Mouse (Mus musculus): ENCODE data around the gene Cryba2. TPM values are rescaled to one million over a fixed set of nuclear protein-coding genes. Genes with fewer than 3 reads are reported as not detected.

Gene Cryba2
- 1.7 and 3.3 TPM in 2 replicates for polyA plus RNA-seq (2012; rRNA removed)

- Histone ChIP-seq H3K4me1 (ENCODE audit: control insufficient read depth, insufficient read depth, low read length) (no peaks in the 10 kb centered on the region), H3K4me3 (replicated peaks; ENCODE audit: insufficient read depth, low read depth, low read length) (peak within 1 kb of the TSS; percentile 35), H3K27ac (ENCODE audit: insufficient read depth, low read length) (no peak within 1 kb of the TSS), H3K27me3 (ENCODE audit: control insufficient read depth, insufficient read depth, low read length) (no peaks in the 10 kb centered on the region)
- DNase-seq = peak; percentile 57 to 67
- TF ChIP-seq CTCF (IDR thresholded peaks at IDR 0.05; ENCODE audit: borderline replicate concordance, insufficient read depth, low read depth, low read length) (peak; percentile 79), POLR2A (IDR thresholded peaks at IDR 0.05; ENCODE audit: borderline replicate concordance, insufficient read depth, low read length) (no peak)
- WGBS = 2% methylated on average over 25 of the region's 25 CpGs
These were observed at the start of gene Cryba2 for GRCm38 (mm10) chr1:74893134-74893855. TSS of gene Cryba2 (minus strand) at chr1:74893143.

- H3K4me1 ChIP-seq (ENCODE audit: control insufficient read depth, insufficient read depth, low read length) = no peaks in the 10 kb centered on the region
- no peak for DNase-seq
- H3K27ac ChIP-seq (ENCODE audit: insufficient read depth, low read length) = no peak overlapping the region
- H3K27me3 ChIP-seq (ENCODE audit: control insufficient read depth, insufficient read depth, low read length) = no peaks in the 10 kb centered on the region
- H3K4me3 ChIP-seq (replicated peaks; ENCODE audit: insufficient read depth, low read depth, low read length) = no peak overlapping the region
- TF ChIP-seq POLR2A (IDR thresholded peaks at IDR 0.05; ENCODE audit: borderline replicate concordance, insufficient read depth, low read length) = no peak
- no peak for TF ChIP-seq CTCF (IDR thresholded peaks at IDR 0.05; ENCODE audit: borderline replicate concordance, insufficient read depth, low read depth, low read length)
- 65% methylated on average over 12 of the region's 12 CpGs for WGBS
These were observed 48.9 kb upstream of the Cryba2 start for GRCm38 (mm10) chr1:74941651-74942360.

- TF ChIP-seq CTCF (IDR thresholded peaks at IDR 0.05; ENCODE audit: borderline replicate concordance, insufficient read depth, low read depth, low read length) = no peak
- TF ChIP-seq POLR2A (IDR thresholded peaks at IDR 0.05; ENCODE audit: borderline replicate concordance, insufficient read depth, low read length) = no peak
- WGBS = 7% methylated on average over 3 of the region's 3 CpGs
- Histone ChIP-seq H3K27me3 (ENCODE audit: control insufficient read depth, insufficient read depth, low read length) (no peaks in the 10 kb centered on the region), H3K4me1 (ENCODE audit: control insufficient read depth, insufficient read depth, low read length) (no peaks in the 10 kb centered on the region), H3K4me3 (replicated peaks; ENCODE audit: insufficient read depth, low read depth, low read length) (no peak overlapping the region), H3K27ac (ENCODE audit: insufficient read depth, low read length) (no peak overlapping the region)
- no peak for DNase-seq
These were observed 46.8 kb upstream of the Cryba2 start for GRCm38 (mm10) chr1:74939762-74940161.

GRCm38 (mm10) chr1:74936221-74936830, 43.4 kb upstream of the Cryba2 start:
- H3K4me1 ChIP-seq (ENCODE audit: control insufficient read depth, insufficient read depth, low read length) = no peaks in the 10 kb centered on the region
- no peak overlapping the region for H3K27ac ChIP-seq (ENCODE audit: insufficient read depth, low read length)
- H3K4me3 ChIP-seq (replicated peaks; ENCODE audit: insufficient read depth, low read depth, low read length) = no peak overlapping the region
- H3K27me3 ChIP-seq (ENCODE audit: control insufficient read depth, insufficient read depth, low read length) = no peaks in the 10 kb centered on the region
- WGBS = 50% methylated on average over 12 of the region's 12 CpGs
- TF ChIP-seq CTCF (IDR thresholded peaks at IDR 0.05; ENCODE audit: borderline replicate concordance, insufficient read depth, low read depth, low read length) (no peak), POLR2A (IDR thresholded peaks at IDR 0.05; ENCODE audit: borderline replicate concordance, insufficient read depth, low read length) (no peak)
- no peak for DNase-seq

- WGBS = under 1% methylated on average over 18 of the region's 18 CpGs
- H3K27me3 ChIP-seq (ENCODE audit: control insufficient read depth, insufficient read depth, low read length) = no peaks in the 10 kb centered on the region
These were observed 42.5 kb upstream of the Cryba2 start, which contains the start of gene Cfap65 for GRCm38 (mm10) chr1:74935402-74935801. TSS of gene Cfap65 (minus strand) at chr1:74935599.

GRCm38 (mm10) chr1:74927621-74928296, 34.8 kb upstream of the Cryba2 start:
- Histone ChIP-seq H3K27ac (ENCODE audit: insufficient read depth, low read length) (no peak overlapping the region), H3K27me3 (ENCODE audit: control insufficient read depth, insufficient read depth, low read length) (no peaks in the 10 kb centered on the region), H3K4me1 (ENCODE audit: control insufficient read depth, insufficient read depth, low read length) (no peaks in the 10 kb centered on the region), H3K4me3 (replicated peaks; ENCODE audit: insufficient read depth, low read depth, low read length) (no peak overlapping the region)
- TF ChIP-seq CTCF (IDR thresholded peaks at IDR 0.05; ENCODE audit: borderline replicate concordance, insufficient read depth, low read depth, low read length) (no peak), POLR2A (IDR thresholded peaks at IDR 0.05; ENCODE audit: borderline replicate concordance, insufficient read depth, low read length) (no peak)
- 86% methylated on average over 9 of the region's 9 CpGs for WGBS
- no peak for DNase-seq

More at GRCm38 (mm10) chr1:74935402-74935801, 42.5 kb upstream of the Cryba2 start, which contains the start of gene Cfap65:
- peak within 1 kb of the TSS; percentile 39 for H3K4me3 ChIP-seq (replicated peaks; ENCODE audit: insufficient read depth, low read depth, low read length)
- no peak within 1 kb of the TSS for H3K27ac ChIP-seq (ENCODE audit: insufficient read depth, low read length)
- H3K4me1 ChIP-seq (ENCODE audit: control insufficient read depth, insufficient read depth, low read length) = no peaks in the 10 kb centered on the region
- TF ChIP-seq POLR2A (IDR thresholded peaks at IDR 0.05; ENCODE audit: borderline replicate concordance, insufficient read depth, low read length) (no peak), CTCF (IDR thresholded peaks at IDR 0.05; ENCODE audit: borderline replicate concordance, insufficient read depth, low read depth, low read length) (no peak)
- peak; percentile 38 to 39 for DNase-seq

- Histone ChIP-seq H3K4me1 (ENCODE audit: control insufficient read depth, insufficient read depth, low read length) (no peaks in the 10 kb centered on the region), H3K27me3 (ENCODE audit: control insufficient read depth, insufficient read depth, low read length) (no peaks in the 10 kb centered on the region), H3K4me3 (replicated peaks; ENCODE audit: insufficient read depth, low read depth, low read length) (no peak overlapping the region), H3K27ac (ENCODE audit: insufficient read depth, low read length) (no peak overlapping the region)
- 34% methylated on average over 6 of the region's 6 CpGs for WGBS
- TF ChIP-seq POLR2A (IDR thresholded peaks at IDR 0.05; ENCODE audit: borderline replicate concordance, insufficient read depth, low read length) (no peak), CTCF (IDR thresholded peaks at IDR 0.05; ENCODE audit: borderline replicate concordance, insufficient read depth, low read depth, low read length) (peak; percentile 82)
- DNase-seq = peak; percentile 29 to 44
These were observed 33.8 kb upstream of the Cryba2 start for GRCm38 (mm10) chr1:74926721-74927120.
